Mouse (Mus musculus): ENCODE results near the gene Slc22a23.

The Slc22a23 gene

GRCm38 (mm10) chr13:34133326-34134071 lies 211.5 kb downstream of the Slc22a23 start:
- no peak for DNase-seq (ENCODE audit: inconsistent ontology term)

DNA sequence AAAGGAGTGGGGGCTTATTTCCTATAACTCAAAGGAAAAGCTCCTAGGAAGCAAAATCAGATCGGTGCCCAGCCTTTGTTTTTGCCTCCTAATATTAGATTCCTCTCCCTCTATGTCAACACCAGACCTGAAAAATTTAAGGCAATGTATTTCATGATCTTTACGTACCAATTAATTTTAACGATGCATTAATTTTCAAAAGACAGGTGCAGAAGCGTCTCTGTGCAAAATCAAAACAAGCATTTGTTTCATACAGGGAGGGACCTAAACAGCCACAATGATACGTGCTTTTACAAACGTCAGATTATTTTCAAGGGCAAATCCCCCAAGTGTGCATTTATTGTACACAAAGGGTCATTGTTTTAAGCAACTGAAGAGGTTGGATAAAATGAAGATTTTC lies 212.1 kb downstream of the Slc22a23 start:
- DNase-seq (ENCODE audit: inconsistent ontology term) = no peak

- DNase-seq (ENCODE audit: inconsistent ontology term) = peak; percentile 17
These were observed 212.7 kb downstream of the Slc22a23 start for GRCm38 (mm10) chr13:34132299-34132698.

- peak; percentile 42 for DNase-seq (ENCODE audit: inconsistent ontology term)
These were observed 213.3 kb downstream of the Slc22a23 start for GRCm38 (mm10) chr13:34131708-34132060.

GRCm38 (mm10) chr13:34131011-34131707 lies 213.8 kb downstream of the Slc22a23 start:
- DNase-seq (ENCODE audit: inconsistent ontology term) = peak; percentile 82

DNA sequence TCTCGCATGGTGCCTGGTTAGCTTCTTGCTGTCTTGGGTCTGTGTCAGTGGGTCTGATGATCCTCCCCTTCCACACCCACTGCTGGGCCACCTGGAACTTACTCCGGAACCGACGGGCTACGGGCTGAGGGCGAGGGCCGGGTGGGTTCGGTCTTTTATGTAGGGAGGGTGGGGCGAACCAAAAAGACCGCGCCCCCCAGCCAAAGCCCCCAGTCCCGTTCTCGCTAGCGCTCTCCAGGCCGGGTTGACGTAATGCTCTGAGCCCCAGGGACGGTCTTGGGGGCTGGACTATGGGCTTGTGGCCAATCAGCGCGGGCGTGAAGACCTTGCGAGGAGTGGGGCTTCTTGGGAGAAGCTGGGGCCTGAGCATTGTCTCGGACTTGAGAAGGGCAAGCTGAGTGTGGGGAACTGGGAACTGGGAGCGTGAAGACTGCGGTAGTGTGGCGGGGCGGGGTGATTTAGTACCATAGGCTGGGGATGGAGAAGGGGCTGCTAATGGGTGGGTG lies 214.7 kb downstream of the Slc22a23 start, which contains the start of gene Tubb2b:
TSS of gene Tubb2b (minus strand) at position 241 of the 506 bp plus-strand sequence.
- peak; percentile 90 for DNase-seq (ENCODE audit: inconsistent ontology term)

DNA sequence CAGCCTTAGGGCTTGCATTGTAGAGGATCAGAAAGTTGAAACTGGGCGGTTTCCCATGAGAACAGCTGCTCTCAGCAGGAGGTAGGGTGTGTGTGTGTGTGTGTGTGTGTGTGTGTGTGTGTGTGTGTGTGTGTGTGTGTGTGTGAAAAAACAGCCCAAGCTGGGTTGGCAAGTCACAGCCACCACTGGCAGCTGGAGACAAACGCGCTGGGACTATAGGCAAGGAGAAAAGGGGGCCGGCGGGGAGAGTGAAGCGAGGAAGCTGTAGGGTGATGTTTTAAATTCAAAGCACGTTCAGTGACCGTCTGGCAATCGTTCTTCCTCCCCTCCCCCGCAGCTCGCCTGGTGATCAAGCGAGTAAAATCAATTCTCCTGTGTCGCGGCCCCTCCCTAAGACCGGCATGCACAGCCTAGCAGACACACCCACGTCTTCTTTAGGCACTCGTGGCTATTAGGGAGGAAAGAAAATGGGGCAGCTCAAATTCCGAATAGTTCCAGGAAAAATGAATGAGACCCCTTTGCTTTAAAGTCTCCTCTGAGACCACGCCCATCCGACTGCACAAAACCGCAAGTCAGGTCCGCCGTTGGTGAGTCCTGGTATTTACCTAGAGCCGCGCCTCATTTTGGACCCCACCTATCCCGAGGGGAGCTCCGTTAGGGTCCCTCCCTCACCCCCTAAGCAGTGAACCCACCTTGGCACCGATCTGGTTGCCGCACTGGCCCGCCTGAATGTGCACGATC lies 215.3 kb downstream of the Slc22a23 start:
- peak; percentile 75 for DNase-seq (ENCODE audit: inconsistent ontology term)
